Mouse (Mus musculus): ENCODE data around the gene Sdf4.

DNA sequence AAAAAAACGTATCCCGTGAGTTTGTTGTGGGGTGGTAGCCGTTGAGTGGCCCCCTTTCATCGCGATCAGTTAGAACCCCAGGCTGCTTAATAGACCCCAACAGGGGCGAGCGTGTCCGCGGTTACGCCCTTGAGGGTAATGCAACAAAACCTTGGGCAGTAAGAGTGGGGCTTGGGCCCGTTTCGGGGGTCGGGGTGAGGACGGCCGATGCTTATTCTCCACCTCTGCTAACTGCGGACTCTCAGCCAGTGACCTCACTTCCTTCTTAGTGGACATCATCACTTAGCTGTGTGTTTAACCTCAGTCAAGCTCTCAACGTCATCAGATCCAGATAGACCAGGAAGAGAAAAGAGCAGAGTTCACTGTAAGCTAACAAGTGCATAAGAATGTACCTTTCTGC, 48.4 kb upstream of the Sdf4 start:
- TF ChIP-seq POU5F1 (IDR thresholded peaks at IDR 0.05; ENCODE audit: borderline replicate concordance, low read length) (no peak), CTCF (conservative IDR thresholded peaks at IDR 0.05; ENCODE audit: low read length) (no peak)

Data from E14TG2a.4 (cell line).